Mouse (Mus musculus): ENCODE results near the gene Alg14.
A peak's percentile ranks its signal among the peaks of the same experiment; 100 is the strongest.

Alg14 gene

GRCm38 (mm10) chr3:121364388-121364787 is 72.8 kb downstream of the Alg14 start:
- DNase-seq (ENCODE audit: low spot score in 2 of 2), result no peak

GRCm38 (mm10) chr3:121365131-121365530 is 73.6 kb downstream of the Alg14 start:
- DNase-seq (ENCODE audit: low spot score in 2 of 2), result no peak

DNA sequence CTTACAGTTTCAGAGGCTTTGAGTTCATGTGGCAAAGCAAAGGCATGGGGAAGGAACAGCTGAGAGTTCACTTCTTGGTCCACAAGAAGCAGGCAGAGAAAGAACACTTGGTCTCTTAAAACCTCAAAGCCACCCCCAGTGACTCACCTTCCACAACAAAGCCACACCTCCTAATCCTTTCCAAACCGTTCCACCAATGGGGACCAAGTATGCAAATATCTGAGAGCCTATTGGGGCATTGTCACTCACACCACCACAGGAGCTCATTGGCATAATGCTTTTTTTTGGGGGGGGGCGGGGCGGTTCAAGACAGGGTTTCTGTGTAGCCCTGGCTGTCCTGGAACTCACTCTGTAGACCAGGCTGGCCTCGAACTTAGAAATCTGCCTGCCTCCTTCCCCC is 77.0 kb downstream of the Alg14 start:
- DNase-seq (ENCODE audit: low spot score in 2 of 2), result no peak

GRCm38 (mm10) chr3:121369517-121369916 is 77.9 kb downstream of the Alg14 start:
- DNase-seq (ENCODE audit: low spot score in 2 of 2), result no peak

DNA sequence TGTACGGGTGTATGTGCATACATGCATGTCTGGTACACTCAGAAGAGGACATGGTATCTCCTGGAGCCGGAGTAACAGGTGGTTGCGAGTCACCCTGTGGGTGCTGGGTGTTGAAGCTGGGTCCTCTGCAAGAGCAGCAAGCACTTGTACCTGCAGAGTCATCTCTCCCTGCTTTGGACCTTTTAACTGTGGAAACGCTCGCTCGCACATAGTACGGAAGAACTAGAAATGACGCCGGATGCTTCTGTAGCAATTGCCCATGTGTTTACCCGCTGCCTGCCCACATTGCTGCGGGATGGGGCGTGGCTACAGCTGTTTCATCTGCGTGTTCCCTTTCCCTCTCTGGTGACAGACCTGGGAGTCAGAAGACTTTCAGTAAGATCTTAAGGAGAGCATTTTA is 78.7 kb downstream of the Alg14 start:
- no peak for DNase-seq (ENCODE audit: low spot score in 2 of 2)

DNA sequence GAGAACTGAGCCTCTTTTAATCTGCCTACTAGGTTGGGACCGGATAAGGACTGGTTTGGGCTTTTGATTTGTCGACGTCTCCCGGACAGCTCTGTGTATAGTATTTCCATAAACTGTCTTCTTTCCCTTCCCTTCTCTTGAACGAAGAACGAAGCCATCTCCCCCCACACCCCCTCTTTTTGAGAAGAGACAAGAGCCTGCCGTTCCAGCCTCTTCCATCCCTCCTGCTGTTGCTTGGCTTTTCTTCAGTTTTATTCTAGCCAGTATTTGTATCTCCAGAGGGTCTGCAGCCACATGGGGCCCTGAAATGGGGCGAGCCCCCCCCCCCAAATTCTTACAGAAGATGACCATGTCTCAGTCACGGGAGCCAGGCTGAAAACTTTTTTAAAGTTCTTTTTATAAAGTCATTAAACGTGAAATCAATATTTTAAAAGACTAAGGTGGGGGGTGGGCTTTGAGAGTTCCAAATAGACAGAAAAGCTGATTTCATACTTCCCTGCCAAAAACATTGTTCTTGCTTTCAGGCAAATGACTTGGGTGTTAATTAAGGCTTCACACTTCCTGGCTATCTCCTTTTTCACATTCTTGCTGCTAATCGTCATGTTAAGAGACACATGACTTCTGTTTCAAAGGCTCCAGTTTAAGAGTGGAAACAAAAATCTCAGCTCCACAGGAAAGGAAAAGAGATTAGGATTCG is 79.4 kb downstream of the Alg14 start:
- DNase-seq (ENCODE audit: low spot score in 2 of 2), result no peak

DNA sequence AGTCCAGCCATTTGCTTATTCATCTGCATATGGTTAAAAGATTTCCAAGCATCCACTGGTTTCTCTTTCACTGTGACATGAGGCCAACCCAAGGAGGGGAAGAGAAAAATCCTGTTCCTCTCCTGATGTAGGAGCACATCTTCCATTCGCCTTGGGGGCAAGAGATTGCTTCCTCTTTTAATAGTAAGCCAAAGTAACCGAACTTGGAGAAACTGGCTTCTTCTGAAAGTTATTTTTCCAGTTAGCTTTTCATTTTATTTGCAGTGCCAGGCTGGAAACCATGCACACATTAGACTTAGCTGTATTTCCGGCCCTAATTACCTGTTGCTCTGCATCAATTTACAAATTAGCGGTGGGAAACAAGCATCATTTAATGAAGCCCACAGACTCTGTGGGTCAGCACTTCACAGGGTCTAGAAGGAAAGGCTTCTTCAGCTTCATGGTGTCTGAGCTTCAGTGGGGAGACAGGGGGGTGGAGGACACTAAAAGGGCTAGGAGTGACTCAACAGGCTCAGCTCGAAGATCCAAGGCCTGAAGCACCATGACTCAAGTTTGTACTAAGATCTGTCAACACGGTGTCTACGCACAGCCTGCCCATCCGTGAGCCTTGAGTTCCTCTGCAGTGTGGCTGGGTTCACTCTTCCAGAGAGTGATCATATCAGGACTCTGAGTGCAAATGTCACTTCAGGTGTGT is 80.1 kb downstream of the Alg14 start:
- DNase-seq (ENCODE audit: low spot score in 2 of 2), result no peak

DNA sequence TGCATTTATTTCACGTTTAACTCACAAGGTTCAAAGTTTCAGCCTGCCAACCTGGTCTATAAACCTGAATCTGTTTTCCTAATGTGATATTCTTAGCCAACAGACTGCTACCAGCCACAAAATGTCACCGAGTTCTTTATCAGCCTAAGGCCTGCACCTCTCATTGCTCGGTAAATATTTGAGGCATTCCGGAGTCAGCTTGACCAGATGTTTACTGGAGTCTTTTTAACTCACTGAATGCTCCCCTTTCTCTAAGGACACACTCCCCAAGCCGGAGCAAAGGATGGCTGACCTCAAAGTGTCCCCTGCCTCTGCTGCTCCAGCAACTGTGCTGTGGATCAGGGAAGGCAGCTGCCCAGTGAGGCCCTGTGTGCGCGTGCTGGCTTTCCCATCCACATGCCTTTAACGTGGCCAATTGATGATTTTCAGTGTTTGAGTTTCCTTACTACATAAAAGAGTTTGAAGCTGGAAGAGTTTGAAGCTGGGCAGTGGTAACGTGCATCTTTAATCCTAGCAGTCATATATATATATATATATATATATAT is 82.4 kb downstream of the Alg14 start:
- DNase-seq (ENCODE audit: low spot score in 2 of 2), result no peak

DNA sequence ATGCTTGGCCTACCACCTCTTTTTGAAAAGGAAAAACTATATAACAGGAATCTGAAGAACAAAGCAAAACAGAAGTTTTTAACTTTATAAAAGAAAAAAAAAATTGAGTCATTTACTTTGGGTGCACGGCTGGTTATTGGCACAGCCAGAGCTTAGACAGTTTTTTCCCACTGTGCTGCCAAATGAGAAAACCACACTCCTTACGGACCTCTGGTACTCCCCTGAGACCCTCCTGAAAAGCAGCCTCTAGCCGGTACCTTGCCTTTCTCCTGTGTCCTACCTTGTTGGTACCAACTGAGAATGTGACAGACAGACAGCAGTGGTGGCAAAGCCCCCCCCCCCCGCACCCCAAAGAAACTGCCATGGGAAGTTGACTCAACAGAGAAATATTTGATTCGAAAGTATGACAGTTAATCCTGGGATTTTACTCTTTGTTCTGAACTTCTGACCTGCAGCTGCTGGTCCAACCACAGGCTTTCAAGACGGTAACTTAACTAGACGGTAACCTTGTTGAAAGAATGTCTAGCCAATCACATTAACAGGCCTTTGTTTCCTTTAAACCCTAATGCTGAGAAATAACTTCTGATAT is 84.1 kb downstream of the Alg14 start:
- no peak for DNase-seq (ENCODE audit: low spot score in 2 of 2)

DNA sequence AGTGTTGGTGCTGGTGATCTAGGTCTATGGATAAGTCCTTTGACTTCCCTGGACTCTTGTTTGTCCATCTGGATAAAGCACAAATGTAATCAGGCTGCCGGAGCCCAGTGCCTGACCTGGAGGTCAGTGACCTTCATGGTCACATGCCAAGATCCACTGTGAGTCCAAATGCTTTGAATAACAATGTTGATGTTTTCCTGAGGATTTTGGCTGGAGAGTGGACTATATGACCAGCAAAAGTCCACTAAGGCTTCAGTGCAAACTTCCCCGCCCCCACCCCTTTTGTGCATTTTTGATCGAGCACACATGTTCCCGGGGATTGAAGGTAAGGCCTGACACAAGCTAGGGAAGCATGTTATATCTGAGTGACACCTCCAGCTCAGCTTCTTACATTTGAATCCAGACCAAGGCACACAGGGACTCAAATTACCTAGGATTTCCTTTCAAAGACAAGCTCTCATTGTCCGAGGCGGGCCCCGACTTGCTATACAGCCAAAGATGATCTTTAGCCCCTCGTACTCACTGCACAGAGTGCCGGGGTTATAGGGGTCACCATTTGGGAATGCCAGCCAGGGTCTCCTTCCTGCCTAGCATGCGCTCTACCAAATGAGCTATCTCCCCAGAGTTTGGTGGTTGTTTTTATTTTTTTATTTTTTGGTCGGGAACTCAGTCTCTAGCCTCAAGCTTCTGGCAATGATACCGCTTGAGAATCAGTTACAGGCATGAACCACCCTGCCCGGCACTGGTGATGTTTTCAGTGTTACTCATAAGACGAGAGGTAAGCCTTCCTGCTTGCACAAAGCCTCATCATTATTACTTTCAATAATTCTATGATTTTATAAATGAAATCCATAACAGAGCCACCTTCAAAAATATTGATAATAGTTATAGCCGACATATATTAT is 87.4 kb downstream of the Alg14 start:
- DNase-seq (ENCODE audit: low spot score in 2 of 2), result no peak

GRCm38 (mm10) chr3:121379699-121380098 is 88.1 kb downstream of the Alg14 start:
- DNase-seq (ENCODE audit: low spot score in 2 of 2), result no peak

DNA sequence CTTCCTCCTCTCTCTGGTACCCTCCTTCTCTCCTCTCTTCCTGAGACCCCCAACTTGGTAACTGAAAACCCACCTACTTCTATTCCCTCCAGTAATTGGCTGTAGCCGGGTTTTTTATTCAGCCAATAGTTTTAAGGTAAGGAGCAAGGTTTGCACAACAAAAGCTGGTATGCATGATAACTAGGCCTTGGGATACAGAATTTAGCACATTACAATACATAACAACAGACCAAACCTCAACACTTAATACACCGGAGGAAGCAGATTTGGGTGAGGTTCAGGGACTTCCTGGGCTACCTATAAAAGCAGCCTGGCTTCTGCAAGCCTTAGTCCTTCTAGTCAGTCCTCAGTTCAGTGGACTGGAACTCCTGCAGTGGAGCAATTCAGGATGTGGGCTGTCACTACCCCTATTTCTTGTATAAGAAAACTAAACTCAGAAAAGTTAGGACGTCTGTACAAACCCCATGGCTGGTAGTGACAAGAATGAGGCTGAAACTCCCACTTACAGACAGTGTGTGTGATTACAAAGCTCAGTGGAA is 96.0 kb downstream of the Alg14 start:
- no peak for DNase-seq (ENCODE audit: low spot score in 2 of 2)

DNA sequence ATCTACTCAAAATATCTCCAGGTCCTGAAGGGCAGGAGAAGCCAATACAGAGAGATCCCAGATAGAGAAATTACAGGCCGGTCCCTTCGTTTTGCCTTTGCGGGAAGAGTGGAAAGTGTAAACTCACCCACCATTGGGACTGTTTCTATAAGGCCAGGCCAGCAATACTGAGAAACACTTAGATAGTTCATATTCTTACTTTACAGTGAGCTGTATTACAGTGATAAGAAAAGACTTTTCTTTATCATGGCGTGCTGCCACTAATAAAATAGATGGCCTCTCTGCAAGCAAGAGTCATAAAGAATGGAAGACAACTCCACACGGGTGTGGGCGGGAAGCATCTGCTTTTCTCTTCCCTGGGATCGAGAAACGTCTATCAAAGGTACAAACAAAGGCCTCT is 97.8 kb downstream of the Alg14 start:
- DNase-seq (ENCODE audit: low spot score in 2 of 2), result no peak

GRCm38 (mm10) chr3:121389860-121390530 is 98.4 kb downstream of the Alg14 start:
- DNase-seq (ENCODE audit: low spot score in 2 of 2), result peak; percentile 3 to 16

GRCm38 (mm10) chr3:121390724-121391123 is 99.2 kb downstream of the Alg14 start:
- no peak for DNase-seq (ENCODE audit: low spot score in 2 of 2)

DNA sequence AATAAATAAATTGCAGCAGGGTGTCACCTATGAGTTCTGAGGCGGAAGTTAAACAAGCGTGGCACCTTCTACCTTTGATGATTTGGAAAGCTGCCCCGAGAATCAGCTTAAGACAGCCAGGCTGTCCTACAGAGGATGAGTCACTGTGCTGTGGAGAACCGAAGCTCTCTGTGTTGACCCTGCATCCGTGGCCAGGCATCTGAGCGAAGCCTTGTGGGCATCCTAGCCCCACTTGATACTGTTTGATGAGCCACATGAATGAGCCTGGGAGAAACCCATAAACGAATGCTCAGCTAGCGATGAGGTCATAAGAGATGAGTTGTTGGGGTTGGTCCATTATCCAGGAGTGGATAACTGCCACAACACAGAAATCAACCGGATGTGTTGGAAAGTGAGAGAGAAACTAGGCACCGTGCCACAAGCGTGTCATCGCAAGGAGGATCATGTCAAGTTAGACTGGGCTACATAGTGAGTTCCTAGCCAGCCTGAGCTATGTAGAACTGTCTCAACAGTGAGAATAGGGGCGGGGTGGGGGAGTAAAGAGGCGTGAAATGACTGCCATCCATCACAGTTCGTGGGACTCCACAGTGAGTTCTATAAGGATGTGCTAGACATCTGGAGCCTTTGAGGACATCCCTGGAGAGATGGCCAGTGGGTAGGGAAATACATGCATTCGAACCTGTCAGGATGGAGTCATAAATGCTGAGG is 104.2 kb downstream of the Alg14 start:
- no peak for DNase-seq (ENCODE audit: low spot score in 2 of 2)

DNA sequence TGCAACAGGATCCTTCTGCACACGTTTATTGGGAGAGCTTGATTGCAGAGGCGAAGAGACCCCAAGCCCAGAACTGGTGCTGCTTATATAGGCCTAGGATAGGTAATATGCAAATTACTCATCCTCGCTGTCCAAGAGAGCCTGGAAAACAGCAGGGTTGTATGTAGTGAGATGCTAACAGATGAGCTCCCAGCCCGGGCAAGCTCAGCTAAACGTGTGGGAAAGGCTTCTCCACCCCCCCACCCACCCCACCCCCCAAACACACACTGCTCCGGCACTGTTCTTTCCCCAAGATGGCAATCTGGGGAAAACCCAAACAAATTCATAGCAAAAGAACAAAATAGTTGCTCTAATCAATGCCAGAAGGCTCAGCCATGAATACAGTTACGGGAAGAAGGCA is 105.0 kb downstream of the Alg14 start:
- no peak for DNase-seq (ENCODE audit: low spot score in 2 of 2)

DNA sequence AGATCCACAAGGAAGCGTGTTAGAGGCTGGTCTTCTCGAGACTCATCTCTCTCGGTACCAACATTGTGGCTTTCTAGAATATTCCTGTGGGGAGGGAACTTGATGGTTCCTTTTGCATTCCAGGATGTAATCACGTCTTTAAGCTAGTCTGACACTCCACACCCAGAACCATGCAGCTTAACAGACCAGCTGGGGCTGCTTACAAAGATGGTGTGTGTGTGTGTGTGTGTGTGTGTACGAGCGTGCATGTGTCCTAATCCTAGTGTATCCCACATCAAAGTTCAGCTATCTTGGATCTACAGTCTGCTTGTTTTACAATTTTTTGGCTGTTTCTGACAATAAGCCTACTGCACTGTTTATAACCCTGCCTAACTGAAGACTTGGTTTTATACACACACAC is 105.4 kb downstream of the Alg14 start:
- DNase-seq (ENCODE audit: low spot score in 2 of 2), result no peak

DNA sequence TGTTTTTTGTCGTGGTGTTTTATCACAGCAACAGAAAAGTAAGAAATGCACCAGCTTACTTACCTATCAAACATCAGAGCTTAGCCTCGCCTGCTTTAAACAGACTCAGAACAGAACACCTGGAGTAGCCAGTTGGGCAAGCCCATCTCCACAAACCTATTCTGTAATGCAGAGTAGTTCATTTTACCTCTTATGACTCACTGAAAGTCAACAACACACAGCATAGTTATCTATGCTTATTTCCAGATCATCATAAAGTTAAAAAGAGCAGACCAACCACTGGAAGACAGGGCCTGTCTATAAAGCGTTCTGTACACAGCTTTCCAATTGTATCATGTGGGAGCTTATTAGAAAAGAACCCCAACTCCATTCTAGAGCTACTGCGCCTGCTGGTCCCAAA is 109.8 kb downstream of the Alg14 start:
- DNase-seq (ENCODE audit: low spot score in 2 of 2), result no peak

GRCm38 (mm10) chr3:121402096-121402495 is 110.5 kb downstream of the Alg14 start:
- DNase-seq (ENCODE audit: low spot score in 2 of 2), result no peak
